Mouse (Mus musculus) urinary bladder, postnatal 0 days (tissue): ENCODE results near the gene Grtp1. TPM values are rescaled to one million over a fixed set of nuclear protein-coding genes. Genes with fewer than 3 reads are reported as not detected.

ENCODE experiments used
- microRNA counts: library from miRNA; unstranded; fragments of <30 nt; microRNA quantifications from one replicate; lab custom pipeline; 2016
- microRNA-seq: library from miRNA; unstranded; fragments of <30 nt; microRNA quantifications from one replicate; pipeline ENCODE4, GENCODE M21; 2016
- polyA plus RNA-seq: library from polyadenylated mRNA; unstranded; fragments of >200 nt; fragmentation: Nextera tagmentation; extraction: Ambion mirVana; gene quantifications from 2 replicates; pipeline ENCODE4 v1.2.1, GENCODE M21; 2015

Gene Grtp1
- polyA plus RNA-seq = 17.4 and 21.7 TPM in 2 replicates

DNA sequence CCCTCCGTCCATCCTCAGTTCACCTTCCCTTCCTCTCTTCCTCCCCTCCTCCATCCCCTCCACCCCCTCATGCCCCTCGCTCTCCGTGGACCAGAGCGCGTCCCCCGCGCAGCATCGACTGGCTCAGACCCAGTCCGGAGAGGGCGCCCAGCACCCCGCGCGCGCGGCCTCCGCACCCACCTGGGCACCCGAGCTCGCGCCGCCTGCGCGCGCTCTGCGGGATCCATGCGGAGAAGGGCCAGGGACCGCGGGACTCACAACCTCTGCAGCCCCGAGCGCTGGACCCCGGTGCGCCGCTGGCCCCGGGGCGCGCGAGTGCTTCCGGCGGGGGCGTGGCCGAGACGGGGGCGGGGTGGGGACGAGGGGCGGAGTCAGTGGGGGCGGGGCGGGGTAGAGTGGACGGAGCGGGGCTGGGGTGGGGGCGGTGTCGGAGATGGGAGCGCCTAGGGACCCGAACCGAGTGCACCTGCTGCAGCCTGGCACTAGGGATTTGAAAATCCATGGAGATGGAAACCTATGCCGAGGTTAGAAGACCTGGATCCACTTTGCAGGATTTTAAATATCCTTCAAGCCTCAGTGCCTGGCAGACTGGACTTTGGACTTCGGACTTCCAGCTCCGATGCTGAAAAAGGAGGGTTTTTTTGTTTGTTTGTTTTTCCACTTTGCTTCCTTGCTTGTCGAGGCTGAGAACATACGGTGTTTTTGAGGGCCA is at the start of gene Grtp1:
Grtp1 (minus strand) TSS at position 320 of the 712 bp plus-strand sequence.

DNA sequence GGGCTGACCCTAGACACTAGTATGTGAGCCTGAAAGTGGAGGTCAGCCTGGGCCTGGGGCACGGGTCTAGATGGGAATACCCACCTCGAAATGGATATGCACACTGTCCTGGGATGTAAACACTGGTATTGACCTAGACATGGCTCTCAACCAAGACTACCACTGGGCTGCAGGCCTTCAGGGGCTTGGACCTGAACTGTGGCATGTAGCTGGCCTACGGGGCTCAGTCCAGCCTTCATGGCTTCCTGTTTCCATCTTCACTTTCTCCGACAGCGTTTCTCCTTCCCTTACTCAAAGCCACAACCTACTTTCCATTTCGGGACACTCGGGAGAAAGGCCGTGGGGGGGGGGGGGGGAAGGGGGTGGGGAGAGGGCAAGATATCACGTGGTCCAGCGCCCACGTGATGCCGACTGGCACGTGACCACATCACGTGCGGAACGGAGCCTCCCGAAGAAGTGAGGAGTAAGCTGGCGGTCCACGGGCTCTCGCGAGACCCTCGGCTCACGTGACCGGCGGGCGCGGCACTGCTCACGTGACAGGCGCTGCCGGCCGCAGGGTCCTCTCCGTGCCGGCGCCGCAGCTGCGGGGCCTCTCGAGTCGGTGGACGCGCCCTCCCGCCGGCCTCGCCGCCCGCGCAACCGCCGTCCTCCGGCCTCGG is 41.6 kb downstream of the Grtp1 start, which contains the start of gene Lamp1:
Lamp1 (plus strand) TSS at position 444 of the 659 bp plus-strand sequence.

MicroRNAs within 50 kb of the gene (microRNA counts, 519-probe panel; counts per million panel counts)
- microRNA mmu-miR-1968 (lab: Ali Mortazavi, UCI) = 1,991 counts per million, percentile 23 among the panel's probes with 10 or more counts

Small RNA genes within 50 kb of the gene (microRNA-seq; reads per million reads assigned to microRNA genes)
- gene Mir1968 (6.5 reads per million, percentile 15 among the genes with 10 or more reads in this experiment), gene Mir7065 (not detected)

Other genes starting within 250 kb of the Grtp1 start
- gene F7, start 174.6 kb downstream of the Grtp1 start, polyA plus RNA-seq = 0.08 TPM in 1 of 2 replicates, not detected in the other
- gene F10, start 163.3 kb downstream of the Grtp1 start, polyA plus RNA-seq = 1.3 and 4.1 TPM in 2 replicates
- gene Proz, start 139.7 kb downstream of the Grtp1 start, polyA plus RNA-seq = 0.11 and 0.25 TPM in 2 replicates
- 15.8 and 18.0 TPM in 2 replicates for gene Pcid2, start 95.2 kb downstream of the Grtp1 start, polyA plus RNA-seq
- gene Cul4a, start 95.0 kb downstream of the Grtp1 start, polyA plus RNA-seq = 56.7 and 66.2 TPM in 2 replicates
- gene Lamp1, start 41.5 kb downstream of the Grtp1 start, polyA plus RNA-seq = 316 and 318 TPM in 2 replicates
- gene Adprhl1, start 53.5 kb upstream of the Grtp1 start, polyA plus RNA-seq = 0.34 and 0.55 TPM in 2 replicates
- 11.3 and 12.8 TPM in 2 replicates for gene Dcun1d2, start 87.5 kb upstream of the Grtp1 start, polyA plus RNA-seq
- gene Tmco3, start 87.6 kb upstream of the Grtp1 start, polyA plus RNA-seq = 19.5 and 21.6 TPM in 2 replicates
- gene Tfdp1, start 138.1 kb upstream of the Grtp1 start, polyA plus RNA-seq = 79.0 and 102 TPM in 2 replicates
- 0.25 TPM in 1 of 2 replicates, not detected in the other for gene Atp4b, start 196.2 kb upstream of the Grtp1 start, polyA plus RNA-seq
- not detected in 2 replicates for gene Grk1, start 204.5 kb upstream of the Grtp1 start, polyA plus RNA-seq
- 0.97 and 1.2 TPM in 2 replicates for gene Tmem255b, start 234.6 kb upstream of the Grtp1 start, polyA plus RNA-seq